Mouse (Mus musculus) 3T3-L1 (cell line): ENCODE results near the gene Ttll5.

Experiments used
- DNase-seq: peaks from one replicate; pipeline ENCODE4 v3.0.0-alpha.2; 2015; ENCODE audit warnings: low read depth, low spot score

Ttll5 gene

DNA sequence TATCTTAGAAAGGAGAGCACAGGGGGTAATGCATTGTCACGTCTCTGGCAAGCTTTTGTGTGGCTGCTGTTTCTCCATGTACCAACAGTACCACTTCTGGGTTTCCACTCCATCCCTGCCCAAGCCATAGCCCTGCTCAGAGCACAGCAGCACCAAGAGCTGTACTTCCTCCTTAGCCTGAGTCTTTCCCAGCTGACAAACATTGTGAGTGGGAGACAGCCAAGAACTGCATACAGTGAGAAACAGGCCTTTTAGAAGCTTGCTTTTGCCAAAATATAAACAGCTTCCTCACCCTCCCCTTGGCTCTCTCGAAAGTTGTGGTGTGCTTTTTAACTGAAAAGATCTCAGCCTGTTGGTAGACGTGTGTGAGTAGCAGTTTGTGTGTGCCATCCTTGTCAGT is 182.9 kb downstream of the Ttll5 start:
- DNase-seq = no peak

DNA sequence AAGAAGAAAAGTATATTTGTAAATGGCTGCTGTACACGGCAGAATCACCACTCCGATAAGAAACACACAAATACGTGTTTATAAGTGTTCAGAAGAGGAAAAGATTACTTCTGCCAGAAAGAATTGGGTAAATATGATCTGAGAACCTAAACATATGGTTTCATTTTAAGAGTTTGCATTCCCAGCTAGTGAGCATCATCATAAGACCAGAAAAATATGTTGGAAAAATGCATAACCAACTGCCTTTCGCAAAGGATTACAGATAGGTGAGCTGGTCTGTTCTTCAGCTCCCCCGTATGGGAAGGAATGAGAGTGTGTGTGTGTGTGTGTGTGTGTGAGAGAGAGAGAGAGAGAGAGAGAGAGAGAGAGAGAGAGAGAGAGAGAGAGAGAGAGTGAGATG is 186.2 kb downstream of the Ttll5 start:
- peak; percentile 74 for DNase-seq

DNA sequence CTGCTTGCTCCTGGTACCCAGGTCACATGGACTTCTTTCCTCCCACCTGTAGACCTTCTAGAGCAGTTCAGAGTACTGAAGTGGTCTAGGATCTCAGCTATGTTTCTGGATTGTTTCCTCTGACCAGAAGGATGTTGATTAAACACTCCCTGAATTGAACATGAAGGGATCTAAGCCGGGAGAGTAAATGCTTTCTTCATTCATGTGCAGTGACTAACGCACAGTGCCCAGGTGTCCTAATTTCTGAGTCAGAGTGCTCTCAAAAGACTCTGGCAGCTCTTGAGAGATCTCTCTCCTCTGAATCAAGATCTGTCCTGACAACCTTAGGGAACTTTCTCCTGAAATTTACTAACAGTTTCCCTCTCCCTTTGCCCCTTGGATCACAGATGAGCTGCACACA is 187.7 kb downstream of the Ttll5 start:
- DNase-seq = peak; percentile 43

DNA sequence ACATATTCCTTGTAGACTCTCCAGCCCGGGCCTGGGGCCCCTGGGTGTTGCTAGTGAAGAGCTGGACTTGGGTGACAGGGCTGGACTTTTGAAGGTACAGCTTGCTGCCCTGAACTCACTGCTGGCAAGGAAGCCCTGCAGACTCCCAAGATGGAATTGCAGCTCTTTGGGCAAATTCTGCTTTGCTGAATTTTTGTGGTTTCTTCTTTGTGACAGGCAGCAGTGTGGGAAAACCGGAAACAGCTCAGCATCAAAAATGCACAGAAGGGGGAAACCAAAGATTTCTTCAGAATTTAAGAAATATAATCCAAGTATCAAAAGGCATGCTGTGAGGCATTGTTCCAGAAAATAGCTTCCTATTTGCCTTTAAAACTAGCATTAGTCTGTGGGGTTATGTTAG is 189.7 kb downstream of the Ttll5 start:
- DNase-seq = peak; percentile 62

DNA sequence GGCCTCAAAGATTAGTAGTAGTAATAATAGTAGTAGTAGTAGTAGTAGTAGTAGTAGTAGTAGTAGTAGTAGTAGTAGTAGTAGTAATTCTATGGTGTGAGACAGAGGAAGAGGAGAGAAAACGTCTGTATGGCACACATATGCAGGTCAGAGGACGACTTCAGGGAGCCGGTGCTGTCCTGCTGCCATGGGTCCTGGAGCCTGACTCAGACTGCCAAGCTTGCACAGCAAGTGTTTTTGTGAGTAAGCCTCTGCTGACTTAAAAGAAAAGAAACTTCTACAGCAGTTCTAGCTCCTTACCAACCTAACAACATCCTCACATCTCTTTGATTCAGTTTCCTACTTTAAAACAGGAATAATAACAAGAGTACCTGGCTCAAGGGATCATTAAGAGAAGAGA is 190.2 kb downstream of the Ttll5 start:
- peak; percentile 68 for DNase-seq

DNA sequence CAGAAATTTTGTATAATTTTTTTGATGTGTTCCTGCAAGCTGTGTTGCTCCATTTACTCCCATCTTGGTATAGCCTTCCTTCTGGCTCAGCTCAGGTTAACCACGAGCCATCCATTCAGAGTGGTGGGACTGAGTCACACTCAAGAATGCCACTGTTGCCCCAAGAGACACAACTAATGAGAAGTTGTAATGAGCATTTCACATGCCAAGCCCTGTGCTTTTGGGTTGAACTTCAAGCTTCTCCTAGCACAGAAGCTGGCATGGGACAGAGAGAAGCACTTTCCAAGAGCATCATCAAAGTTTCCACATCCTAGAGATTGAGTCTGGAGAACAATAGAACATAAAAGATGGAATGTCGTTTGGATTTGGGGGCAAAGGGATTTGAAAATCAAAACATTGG is 190.7 kb downstream of the Ttll5 start:
- DNase-seq = peak; percentile 39

DNA sequence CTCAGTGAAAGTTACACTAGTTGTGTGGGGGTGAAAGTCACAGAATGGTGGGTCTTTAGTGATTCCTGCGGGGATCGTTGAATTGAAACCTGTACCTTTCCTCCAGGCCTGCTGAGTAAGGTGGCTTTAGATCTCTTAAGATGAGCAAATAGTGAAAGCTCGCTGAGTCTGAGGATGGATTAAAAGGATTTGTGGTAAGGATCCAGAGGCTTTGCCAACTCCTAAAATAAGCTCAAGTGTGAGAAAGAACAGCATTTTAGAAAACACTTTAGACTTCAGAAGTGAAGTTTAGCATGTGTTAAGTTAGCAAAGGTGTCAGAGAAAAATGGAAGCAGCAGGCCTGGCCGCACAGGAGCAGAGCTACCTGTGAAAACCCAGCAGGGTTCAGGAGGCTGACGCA is 192.9 kb downstream of the Ttll5 start:
- DNase-seq = no peak

DNA sequence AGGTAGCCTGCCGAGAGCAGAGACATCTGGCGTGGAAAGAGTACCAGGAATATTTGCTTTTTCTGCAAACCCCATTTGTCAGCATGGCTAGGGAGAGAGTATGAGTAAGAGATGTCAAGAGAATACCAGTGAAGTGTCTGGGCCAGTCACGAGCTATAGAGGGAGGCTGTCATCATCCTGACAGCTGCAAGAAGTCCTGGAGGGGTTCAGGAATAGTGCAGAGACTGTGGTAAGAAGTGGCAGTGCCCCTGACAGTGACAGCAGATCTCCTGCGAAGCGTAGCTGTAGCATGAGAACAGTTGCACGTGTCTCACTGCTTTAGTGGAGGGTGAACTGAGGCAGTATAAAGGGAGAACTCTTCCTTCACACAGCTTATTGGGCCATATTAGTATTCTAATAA is 197.1 kb downstream of the Ttll5 start:
- DNase-seq = no peak

DNA sequence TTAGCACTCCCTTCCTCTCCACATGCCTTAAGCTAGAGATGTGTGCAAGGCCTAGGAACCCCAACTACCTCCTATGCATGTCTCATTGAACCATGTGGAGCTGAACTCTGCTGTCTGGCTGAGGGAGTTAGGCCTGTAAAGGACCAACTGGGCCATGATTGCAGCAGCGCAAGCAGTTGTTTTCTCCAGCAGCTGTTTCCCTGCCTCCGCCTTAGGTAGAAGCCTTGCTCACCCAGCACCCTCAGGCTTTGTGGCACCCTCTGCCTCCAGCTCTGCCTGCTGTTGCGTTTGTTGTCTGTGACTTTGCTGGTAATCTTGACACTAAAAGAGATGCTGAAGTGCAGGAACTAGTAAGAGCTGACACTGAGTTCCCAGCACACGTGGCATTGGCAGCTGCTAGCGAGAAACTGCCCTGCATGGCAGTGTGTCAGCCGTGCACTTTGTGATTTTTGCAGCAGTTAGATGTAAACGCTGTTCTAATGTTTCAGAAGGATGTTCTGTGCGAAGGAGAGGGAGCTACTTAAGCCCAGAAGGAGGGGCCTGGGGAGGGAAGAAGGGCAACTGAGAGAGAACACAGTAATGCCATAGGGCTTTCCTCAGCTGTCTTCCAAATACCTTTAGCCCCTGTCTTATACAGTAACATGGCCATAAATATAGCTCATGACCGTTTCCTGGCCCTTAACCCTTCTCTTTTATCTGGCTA is 198.0 kb downstream of the Ttll5 start:
- no peak for DNase-seq

DNA sequence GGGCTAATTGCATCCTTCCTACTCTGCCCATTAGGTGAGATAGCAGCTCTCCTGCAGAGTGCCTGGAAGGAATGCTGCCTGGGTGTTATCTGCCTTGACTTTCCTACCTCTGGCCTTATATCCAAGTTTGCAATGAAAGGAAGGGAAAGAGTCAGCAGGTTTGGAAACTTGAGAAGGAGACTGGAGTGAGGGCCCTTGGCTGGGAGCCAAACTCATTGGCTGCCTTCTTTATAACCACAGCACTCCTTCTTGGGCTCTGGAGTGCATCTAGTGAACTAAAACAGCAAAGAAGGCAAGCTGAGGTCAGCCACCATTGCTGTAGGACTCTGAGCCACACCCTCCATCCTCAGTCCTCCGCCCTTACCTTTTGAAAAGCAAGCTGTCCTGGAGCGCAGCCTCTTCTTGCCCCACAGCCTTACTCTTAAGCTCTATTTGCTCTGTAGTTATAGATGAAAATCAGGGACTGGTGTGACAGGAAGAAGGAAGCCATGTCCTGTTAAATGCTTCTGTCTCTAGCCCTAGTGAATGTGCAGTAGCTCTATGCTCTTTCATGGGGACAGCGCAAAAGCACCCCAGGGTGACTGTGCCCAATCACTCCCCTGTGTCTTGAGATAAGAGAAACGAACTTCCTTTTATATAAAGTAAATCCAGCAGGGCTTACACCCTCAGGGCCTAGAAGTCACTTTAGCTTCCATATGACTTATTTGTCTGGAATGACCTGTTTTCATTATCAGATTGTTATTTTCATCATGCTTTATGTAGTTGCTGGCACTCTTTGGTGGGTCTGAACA is 198.8 kb downstream of the Ttll5 start:
- DNase-seq = peak; percentile 76

DNA sequence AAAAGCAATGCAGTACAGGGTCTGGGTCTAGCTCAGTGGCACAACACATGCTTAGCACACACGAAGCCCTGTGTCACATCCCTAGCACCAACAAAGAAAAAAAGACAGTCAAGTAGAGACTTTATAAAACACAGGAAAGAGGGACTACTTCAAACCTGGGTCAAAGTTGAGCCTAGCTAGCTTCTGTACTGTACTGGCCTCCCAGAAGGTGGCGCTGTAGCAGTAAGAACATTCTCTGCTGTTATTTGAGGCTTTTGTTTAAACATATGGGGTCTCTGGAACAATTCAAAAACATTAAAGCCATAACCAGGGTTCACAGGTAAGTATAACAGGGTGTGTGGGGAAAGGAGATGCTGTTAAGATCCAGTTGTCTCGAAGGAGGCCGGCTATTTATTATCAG is 200.0 kb downstream of the Ttll5 start:
- DNase-seq = peak; percentile 42

DNA sequence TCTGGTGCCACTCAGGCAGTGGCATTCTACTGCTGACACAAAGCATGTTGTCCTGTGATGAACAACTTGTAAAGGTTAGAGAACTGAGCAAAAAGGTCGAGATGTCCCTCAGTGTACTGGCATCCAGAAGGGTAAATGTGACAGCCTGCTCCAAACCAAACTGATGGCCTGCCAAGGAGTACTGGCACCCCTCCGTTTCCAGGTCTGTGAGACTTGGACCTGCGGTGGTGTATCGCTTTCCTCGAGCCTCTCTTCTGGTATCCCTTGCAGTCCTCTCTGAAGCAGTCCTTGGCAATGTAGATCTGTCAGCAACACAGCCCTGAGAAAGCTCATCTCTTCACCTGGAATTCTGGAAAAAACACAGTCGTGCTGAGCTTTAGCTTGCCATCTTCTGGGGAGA is 201.0 kb downstream of the Ttll5 start:
- no peak for DNase-seq

DNA sequence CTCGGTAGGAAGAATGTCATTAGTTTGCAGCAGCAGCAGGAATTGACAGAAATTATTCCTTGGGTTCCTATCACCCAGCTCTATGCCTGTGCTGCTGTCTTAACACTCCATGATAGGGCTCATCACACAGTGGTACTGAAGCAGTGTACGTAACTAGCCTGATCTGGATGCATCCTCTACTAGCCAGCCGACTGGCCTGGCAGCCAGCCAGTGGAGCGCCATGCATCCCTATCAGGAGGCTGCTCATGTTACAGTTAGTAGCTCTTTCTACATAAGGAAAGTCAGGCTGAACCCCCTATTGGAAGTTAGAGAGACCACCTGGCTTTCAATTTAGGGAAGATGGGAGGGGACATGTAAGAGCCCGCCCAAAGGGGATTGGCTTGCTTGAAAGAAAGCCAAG is 202.5 kb downstream of the Ttll5 start:
- DNase-seq = peak; percentile 32

DNA sequence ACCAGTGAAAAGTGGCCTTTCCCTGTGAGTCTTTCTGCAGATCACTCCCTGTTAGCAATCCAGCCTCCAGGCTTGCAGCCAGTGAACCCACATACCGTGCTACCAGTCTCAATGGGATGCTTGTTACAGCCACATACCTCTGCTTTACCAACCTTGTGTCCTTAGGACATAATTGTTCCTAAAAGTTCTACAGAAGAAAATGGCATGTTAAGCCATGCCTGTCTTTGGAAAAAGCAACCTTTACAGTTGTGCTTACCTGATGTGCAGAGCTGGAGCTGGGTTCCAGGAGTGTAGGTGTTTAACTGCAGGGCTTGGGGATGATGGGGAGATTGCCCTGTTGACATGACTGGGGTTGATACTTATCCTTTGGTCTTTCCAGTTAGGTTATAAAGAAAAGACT is 203.3 kb downstream of the Ttll5 start:
- DNase-seq = no peak

DNA sequence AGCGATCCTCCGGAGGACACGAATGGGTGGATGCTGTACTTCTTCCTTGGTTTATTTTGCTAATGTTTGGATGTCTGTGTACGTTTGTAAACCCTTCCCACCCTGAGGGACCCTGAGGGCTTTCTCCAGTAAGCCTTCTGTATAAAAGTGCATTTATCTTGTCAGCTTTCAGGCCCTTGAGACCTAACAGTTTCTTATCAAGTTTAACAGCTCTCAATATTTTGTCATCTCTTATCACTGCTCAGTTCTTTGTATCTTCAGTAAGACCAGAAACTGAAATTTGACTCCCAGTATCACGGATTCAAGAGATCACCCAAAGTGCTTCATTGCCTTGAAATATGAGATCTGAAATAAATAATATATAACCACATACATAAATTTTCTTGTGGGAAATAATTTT is 206.5 kb downstream of the Ttll5 start:
- DNase-seq = no peak

DNA sequence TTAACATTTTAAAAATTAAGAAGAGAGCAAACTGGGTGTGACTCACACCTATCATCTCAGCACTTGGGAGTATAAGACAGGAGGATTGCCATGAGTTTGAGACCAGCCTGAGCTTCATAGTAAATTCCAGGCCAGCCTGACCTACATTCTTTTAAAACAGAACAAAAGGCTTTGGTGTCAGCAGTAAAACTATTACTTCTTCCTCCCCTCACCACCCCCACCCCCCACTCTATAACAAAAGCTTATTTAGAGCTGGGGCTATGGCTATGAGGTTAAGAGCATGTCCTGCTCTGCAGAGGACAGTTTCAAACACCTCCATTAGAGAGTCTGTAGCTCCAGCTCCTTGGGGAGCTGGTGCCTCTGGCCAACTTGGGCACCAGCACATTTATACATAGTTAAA is 211.1 kb downstream of the Ttll5 start:
- no peak for DNase-seq

DNA sequence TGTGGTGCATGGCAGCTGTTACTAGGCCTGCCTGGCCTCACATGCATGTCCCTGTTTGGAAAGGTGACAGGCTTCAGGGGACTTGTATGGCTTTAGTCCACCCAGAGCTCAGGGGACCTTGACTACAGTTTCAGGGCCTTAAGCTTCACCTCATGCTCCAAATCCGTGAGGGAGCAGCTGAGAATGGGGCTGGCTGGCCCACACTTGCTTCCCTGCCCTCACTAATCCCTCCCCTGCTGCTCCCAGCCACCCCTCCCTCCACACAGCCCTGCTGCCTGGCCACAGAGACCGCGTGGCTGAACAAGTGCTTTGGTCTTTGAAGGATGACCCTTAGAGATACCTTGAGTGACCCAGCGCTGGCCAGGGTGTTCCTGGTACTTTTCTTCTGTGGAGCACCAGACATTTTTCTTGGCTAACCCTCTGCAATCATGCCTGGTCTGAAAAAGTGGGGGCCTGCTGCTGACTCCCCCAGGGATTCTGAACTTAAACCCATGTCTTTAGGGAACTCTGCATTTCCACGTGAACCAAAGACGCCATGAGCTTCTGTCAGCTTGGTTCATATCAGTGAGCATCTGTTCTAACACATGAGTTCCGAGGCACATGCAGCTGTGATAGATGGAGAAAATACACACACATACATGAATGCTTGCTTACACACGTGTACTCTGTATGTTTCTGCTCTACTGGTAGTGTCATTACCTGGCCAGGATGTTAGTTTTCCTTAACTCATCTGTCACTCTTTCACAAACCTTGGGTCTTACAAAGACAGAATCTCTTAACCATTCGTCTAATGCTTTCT is 212.1 kb downstream of the Ttll5 start:
- DNase-seq = no peak

DNA sequence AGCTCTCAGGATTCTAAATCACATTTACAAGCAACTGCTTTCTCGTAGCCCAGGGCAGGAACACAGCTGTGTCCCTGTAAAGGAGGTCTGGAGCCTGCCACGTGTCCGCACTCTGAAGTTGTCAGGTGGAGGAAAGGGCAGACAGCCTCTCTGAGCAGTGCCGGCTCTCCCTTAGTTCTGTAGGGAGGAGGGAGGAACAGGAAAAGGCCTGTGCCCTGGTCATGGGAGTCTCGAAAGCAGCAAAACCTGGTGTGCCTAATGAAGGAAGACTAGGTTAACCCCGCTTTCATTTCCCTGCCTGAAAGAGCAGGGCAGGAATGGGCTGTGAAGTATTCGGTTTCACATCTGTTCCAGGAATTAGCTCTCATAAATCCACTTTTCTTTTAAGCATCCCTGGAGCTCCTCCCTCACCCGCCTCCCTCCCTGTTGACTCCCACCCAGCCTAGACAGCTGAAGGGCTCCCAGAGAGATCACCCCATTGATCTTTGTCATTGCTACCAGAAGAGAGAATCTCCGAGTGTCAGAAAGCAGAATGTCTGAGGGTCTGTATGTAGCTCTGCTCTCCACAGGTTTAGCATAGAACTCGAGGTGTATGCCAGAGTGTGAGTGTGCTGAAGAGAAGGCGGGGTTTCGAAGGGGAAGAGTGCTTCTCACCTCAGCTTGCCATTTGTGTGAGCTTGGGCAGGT is 212.9 kb downstream of the Ttll5 start:
- DNase-seq = no peak

DNA sequence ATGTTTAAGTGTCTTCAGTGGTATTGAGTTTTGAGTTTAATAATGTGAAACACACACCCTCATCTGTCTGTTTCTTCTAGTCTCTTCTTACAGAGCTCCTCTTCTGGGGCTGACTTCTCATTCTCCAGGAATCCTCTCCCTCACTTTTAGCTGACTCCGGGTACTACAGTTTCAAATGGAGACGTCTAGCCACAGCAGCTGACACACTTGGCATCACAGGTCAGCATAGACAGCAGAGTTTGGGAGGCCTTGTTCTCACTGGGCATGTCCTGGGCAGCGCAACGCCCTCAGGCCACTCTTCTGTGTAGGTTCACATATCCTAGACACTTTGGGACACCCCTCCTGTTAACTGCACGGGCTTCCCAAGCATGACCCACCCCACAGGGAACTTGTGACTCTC is 214.6 kb downstream of the Ttll5 start:
- DNase-seq = peak; percentile 54

DNA sequence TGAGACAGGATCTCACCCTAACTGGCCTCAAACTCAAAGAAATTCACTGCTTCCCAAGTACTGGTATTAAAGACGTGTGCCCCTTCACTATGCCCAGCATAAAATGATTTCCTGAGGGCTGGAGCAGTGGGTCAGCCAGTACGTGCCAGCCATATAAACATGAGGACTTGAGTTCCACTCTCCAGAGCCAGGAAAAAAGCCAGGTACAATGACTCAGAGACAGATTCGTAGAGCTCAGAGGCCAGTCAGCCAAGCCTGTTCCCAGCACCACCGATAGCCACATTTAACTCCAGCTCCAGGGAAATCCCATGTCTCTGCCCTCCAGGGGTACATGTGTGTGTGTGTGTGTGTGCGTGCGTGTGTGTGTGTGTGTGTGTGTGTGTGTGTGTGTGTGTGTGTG is 215.3 kb downstream of the Ttll5 start:
- peak; percentile 64 for DNase-seq

DNA sequence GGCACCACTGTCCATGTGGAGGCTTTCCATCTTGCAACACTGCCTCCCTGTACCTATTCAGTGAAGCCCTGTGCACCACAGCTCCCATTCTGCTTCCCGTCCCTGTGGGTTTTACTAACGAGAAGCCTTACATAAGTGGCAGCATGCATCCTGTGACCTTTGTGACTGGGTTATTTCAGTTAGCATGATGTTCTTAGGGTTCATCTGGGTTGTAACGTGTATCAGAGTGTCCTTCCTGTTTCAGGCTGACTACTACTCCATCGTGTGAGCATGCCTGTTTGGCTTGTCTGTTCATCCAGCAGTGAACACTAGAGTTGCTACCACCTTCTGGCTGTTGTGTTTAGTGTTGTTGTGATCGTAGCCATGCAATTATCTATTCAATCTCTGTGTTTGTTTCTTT is 221.7 kb downstream of the Ttll5 start:
- DNase-seq = no peak

DNA sequence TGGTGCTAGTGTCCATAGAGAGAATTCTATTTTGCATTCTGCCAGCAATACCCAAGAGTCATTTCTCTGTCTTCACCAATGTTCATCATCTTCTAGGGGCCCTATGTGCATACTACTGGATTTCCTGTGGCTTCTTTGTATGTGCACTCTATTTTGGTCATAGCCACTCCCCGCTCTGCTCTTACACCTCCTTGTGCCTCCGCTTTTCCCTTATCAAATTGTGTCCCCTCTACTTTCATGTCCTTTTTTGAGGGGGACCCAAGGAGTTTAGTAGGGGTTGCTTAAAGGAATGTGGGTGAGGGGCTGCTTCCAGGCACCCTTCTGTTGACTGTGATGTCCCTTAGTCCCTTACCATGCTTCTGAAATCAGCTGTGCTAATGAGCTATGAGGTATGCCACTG is 222.3 kb downstream of the Ttll5 start:
- DNase-seq = no peak
